25 mouse cellular contexts compared by ENCODE assay signal in the genomic region with DNA sequence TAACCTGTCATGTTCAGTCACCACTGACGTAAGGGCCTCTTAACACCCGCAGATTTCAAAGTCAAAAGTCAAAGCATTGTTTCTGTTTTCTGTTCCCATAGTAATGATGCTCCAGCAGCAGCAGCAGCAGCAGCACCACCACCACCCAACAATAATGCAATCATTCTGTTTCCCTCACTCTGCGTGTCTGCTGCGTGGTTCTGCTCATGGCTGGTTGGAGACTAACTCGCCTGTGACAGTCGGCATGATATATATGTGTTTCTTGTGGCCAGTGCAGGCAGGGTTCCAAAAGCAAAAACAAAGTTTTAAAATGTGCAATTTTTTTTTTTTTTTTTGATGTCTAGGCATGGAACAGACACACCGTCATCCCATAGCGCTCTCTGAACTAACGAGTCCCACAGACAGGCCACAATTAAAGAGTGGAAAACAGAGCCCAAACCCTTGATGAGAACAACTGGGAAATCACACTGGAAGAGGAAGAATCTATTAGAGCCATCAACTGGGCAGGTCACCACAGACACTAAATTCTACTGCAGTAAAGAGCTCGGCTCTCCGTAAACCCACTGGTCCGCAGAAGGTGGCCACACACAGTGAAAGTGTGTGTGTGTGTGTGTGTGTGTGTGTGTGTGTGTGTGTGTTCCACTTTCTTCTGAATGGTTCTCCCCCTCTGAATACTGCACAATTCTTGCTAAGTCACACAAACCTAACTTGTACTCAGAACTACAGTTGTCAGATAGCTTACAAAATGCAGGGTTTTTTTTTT.
DNase-seq lines count a peak whose midpoint lies in the region; ATAC-seq and TF ChIP-seq lines count a peak whose summit lies in the region.
"Had no signal": no experiment of that assay in that cellular context is flagged by ENCODE, and none has a peak within 500 bp of the region (broad histone marks: within the 10 kb centered on the region; RNA-seq: fewer than 3 reads in every experiment).

No protein-coding gene starts in this region.

- no peak overlapping the region for H3K27ac ChIP-seq in hindbrain, embryonic 16.5 days (ENCODE audit: low read depth, low read length)
- no peak overlapping the region for H3K27ac ChIP-seq in hindbrain, embryonic 14.5 days
- H3K27ac ChIP-seq in kidney, postnatal 0 days: no peak overlapping the region
- no peak overlapping the region for H3K27ac ChIP-seq in lung, postnatal 0 days (ENCODE audit: low read length)
- H3K27ac ChIP-seq: forebrain, embryonic 12.5 days; heart, adult 2 months; hindbrain, embryonic 15.5 days; liver, embryonic 14.5 days; macrophage; midbrain, embryonic 10.5 days; midbrain, embryonic 15.5 days had no signal

- WGBS in hindbrain, embryonic 16.5 days: 73% methylated on average over 12 of the region's 12 CpGs
- WGBS in hindbrain, embryonic 14.5 days: 69% methylated on average over 12 of the region's 12 CpGs
- WGBS in kidney, postnatal 0 days: 26% methylated on average over 12 of the region's 12 CpGs
- 65% methylated on average over 12 of the region's 12 CpGs for WGBS in lung, postnatal 0 days

- TF ChIP-seq EP300 in lung, postnatal 0 days (IDR thresholded peaks at IDR 0.05): no peak

- no peak overlapping the region for H3K4me2 ChIP-seq in hindbrain, embryonic 16.5 days (ENCODE audit: low read length)
- H3K4me2 ChIP-seq in hindbrain, embryonic 14.5 days (replicated peaks): no peak overlapping the region
- H3K4me2 ChIP-seq in kidney, postnatal 0 days (ENCODE audit: low read length): peak overlapping the region; percentile 2
- H3K4me2 ChIP-seq in lung, postnatal 0 days (replicated peaks; ENCODE audit: low read depth, low read length): no peak overlapping the region
- H3K4me2 ChIP-seq: embryonic facial prominence, embryonic 15.5 days; forebrain, embryonic 12.5 days; heart, embryonic 12.5 days; hindbrain, embryonic 15.5 days; midbrain, embryonic 15.5 days had no signal

- no peaks in the 10 kb centered on the region for H3K36me3 ChIP-seq in hindbrain, embryonic 16.5 days (ENCODE audit: control insufficient read depth, insufficient read depth, low read length)
- no peaks in the 10 kb centered on the region for H3K36me3 ChIP-seq in hindbrain, embryonic 14.5 days (replicated peaks; ENCODE audit: control insufficient read depth, insufficient read depth)
- no peaks in the 10 kb centered on the region for H3K36me3 ChIP-seq in kidney, postnatal 0 days (ENCODE audit: insufficient read depth, low read length)
- H3K36me3 ChIP-seq in lung, postnatal 0 days (ENCODE audit: insufficient read depth, low read length): no peaks in the 10 kb centered on the region
- H3K36me3 ChIP-seq: embryonic facial prominence, embryonic 15.5 days; forebrain, embryonic 12.5 days; heart, embryonic 12.5 days; hindbrain, embryonic 15.5 days; midbrain, embryonic 10.5 days; midbrain, embryonic 15.5 days had no signal

- no peak overlapping the region for H3K9ac ChIP-seq in hindbrain, embryonic 16.5 days (ENCODE audit: low read depth, low read length)
- H3K9ac ChIP-seq in hindbrain, embryonic 14.5 days: no peak overlapping the region
- H3K9ac ChIP-seq in kidney, postnatal 0 days (ENCODE audit: low read depth, low read length): no peak overlapping the region
- no peak overlapping the region for H3K9ac ChIP-seq in lung, postnatal 0 days (replicated peaks; ENCODE audit: low read depth)
- H3K9ac ChIP-seq: embryonic facial prominence, embryonic 15.5 days; forebrain, embryonic 12.5 days; forebrain, postnatal 0 days; heart, embryonic 12.5 days; hindbrain, embryonic 15.5 days; liver, embryonic 14.5 days; midbrain, embryonic 15.5 days had no signal

- no peaks in the 10 kb centered on the region for H3K4me1 ChIP-seq in hindbrain, embryonic 16.5 days (ENCODE audit: control insufficient read depth, insufficient read depth, low read depth, low read length)
- no peaks in the 10 kb centered on the region for H3K4me1 ChIP-seq in hindbrain, embryonic 14.5 days (replicated peaks; ENCODE audit: control insufficient read depth, insufficient read depth, low read length)
- no peaks in the 10 kb centered on the region for H3K4me1 ChIP-seq in kidney, postnatal 0 days (replicated peaks; ENCODE audit: insufficient read depth, low read length)
- H3K4me1 ChIP-seq in lung, postnatal 0 days (ENCODE audit: insufficient read depth, low read depth, low read length): no peaks in the 10 kb centered on the region
- H3K4me1 ChIP-seq: forebrain, embryonic 12.5 days; hindbrain, embryonic 15.5 days; midbrain, embryonic 10.5 days; midbrain, embryonic 15.5 days had no signal

- no peaks in the 10 kb centered on the region for H3K9me3 ChIP-seq in hindbrain, embryonic 16.5 days (ENCODE audit: control insufficient read depth, low read length)
- H3K9me3 ChIP-seq in hindbrain, embryonic 14.5 days (ENCODE audit: control insufficient read depth, low read length): no peaks in the 10 kb centered on the region
- no peaks in the 10 kb centered on the region for H3K9me3 ChIP-seq in kidney, postnatal 0 days (replicated peaks; ENCODE audit: low read length)
- H3K9me3 ChIP-seq in lung, postnatal 0 days (ENCODE audit: low read length): no peaks in the 10 kb centered on the region
- H3K9me3 ChIP-seq: embryonic facial prominence, embryonic 15.5 days; forebrain, embryonic 12.5 days; heart, embryonic 12.5 days; hindbrain, embryonic 15.5 days; midbrain, embryonic 10.5 days; midbrain, embryonic 15.5 days had no signal

- H3K27me3 ChIP-seq in hindbrain, embryonic 16.5 days (replicated peaks; ENCODE audit: control insufficient read depth, insufficient read depth, low read length): no peaks in the 10 kb centered on the region
- no peaks in the 10 kb centered on the region for H3K27me3 ChIP-seq in hindbrain, embryonic 14.5 days (ENCODE audit: control insufficient read depth, insufficient read depth, low read length)
- no peaks in the 10 kb centered on the region for H3K27me3 ChIP-seq in kidney, postnatal 0 days (ENCODE audit: insufficient read depth, low read length)
- H3K27me3 ChIP-seq in lung, postnatal 0 days (replicated peaks; ENCODE audit: insufficient read depth, low read length): no peaks in the 10 kb centered on the region
- H3K27me3 ChIP-seq: CH12.LX; embryonic facial prominence, embryonic 15.5 days; forebrain, embryonic 12.5 days; heart, embryonic 12.5 days; hindbrain, embryonic 15.5 days; midbrain, embryonic 15.5 days had no signal

- no peak overlapping the region for H3K4me3 ChIP-seq in hindbrain, embryonic 16.5 days (ENCODE audit: low read length)
- no peak overlapping the region for H3K4me3 ChIP-seq in hindbrain, embryonic 14.5 days (replicated peaks; ENCODE audit: low read length)
- no peak overlapping the region for H3K4me3 ChIP-seq in kidney, postnatal 0 days (replicated peaks; ENCODE audit: low read depth, low read length)
- H3K4me3 ChIP-seq in lung, postnatal 0 days (ENCODE audit: low read depth, low read length): no peak overlapping the region
- H3K4me3 ChIP-seq: embryonic facial prominence, embryonic 15.5 days; forebrain, embryonic 12.5 days; heart, adult 2 months; heart, embryonic 12.5 days; hindbrain, embryonic 15.5 days; midbrain, embryonic 10.5 days; midbrain, embryonic 15.5 days had no signal

- TF ChIP-seq CTCF in kidney, postnatal 0 days (IDR thresholded peaks at IDR 0.05; ENCODE audit: low read depth): no peak
- TF ChIP-seq CTCF in lung, postnatal 0 days (IDR thresholded peaks at IDR 0.05): no peak

- ATAC-seq in hindbrain, embryonic 16.5 days: peak; percentile 40; the same call in 1 of the 2 replicates
- no peak for ATAC-seq in hindbrain, embryonic 14.5 days (ENCODE audit: low FRiP score)
- ATAC-seq in kidney, postnatal 0 days (replicated peaks; ENCODE audit: low FRiP score, low read depth): peak; percentile 43; the same call in 1 of the 2 replicates
- peak; percentile 25; the same call in 1 of the 2 replicates for ATAC-seq in lung, postnatal 0 days
- no peak for ATAC-seq in megakaryocyte, adult 5-6 weeks (ENCODE audit: poor library complexity, severe bottlenecking)
- ATAC-seq: forebrain, postnatal 0 days; midbrain, embryonic 15.5 days had no signal

- no peak for DNase-seq in hindbrain, embryonic 14.5 days (ENCODE audit: low spot score)
- peak; percentile 66 for DNase-seq in kidney, postnatal 0 days (ENCODE audit: low spot score)
- no peak for DNase-seq in kidney, adult 11 months
- DNase-seq in lung, postnatal 0 days (ENCODE audit: low spot score): peak; percentile 10
- DNase-seq in lung, adult 18-20 months: no peak
- peak; percentile 29 for DNase-seq in mesoderm, embryonic 11.5 days (ENCODE audit: low read depth, low spot score)
- DNase-seq: cerebellum, adult 18-20 months; forebrain, postnatal 0 days; heart, adult 2 months; heart, postnatal 4 days; kidney, postnatal 36 days; right cerebral cortex, adult 18-20 months; spleen, adult 18-20 months; thymus, postnatal 14 days had no signal

Comparison
In these comparisons a context has a peak if more than half of its experiments do, and no peak if none do; other contexts are left out.
1. ATAC-seq: peak in hindbrain, embryonic 16.5 days (single experiment), kidney, postnatal 0 days (single experiment) and lung, postnatal 0 days (single experiment); none in hindbrain, embryonic 14.5 days (single experiment) and megakaryocyte, adult 5-6 weeks (single experiment).
2. DNase-seq: peak in kidney, postnatal 0 days (single experiment), lung, postnatal 0 days (single experiment) and mesoderm, embryonic 11.5 days (single experiment); none in hindbrain, embryonic 14.5 days (single experiment), kidney, adult 11 months (single experiment) and lung, adult 18-20 months (0 of 2).